Mouse (Mus musculus) liver, embryonic 14 days (tissue): Measurements from ENCODE around the gene Zmynd10. TPM values are rescaled to one million over a fixed set of nuclear protein-coding genes. Genes with fewer than 3 reads are reported as not detected.

Experiments used
- polyA plus RNA-seq: library from polyadenylated mRNA; depleted of rRNA; stranded (reverse); fragments of >200 nt; gene quantifications from 2 replicates; pipeline ENCODE4 v1.2.3, GENCODE M21; 2012; rRNA removed

The Zmynd10 gene
- 0.14 and 0.29 TPM in 2 replicates for polyA plus RNA-seq

GRCm38 (mm10) chr9:107547026-107547425 lies at the start of gene Zmynd10:
Gene Zmynd10 (plus strand): TSS chr9:107547298.

GRCm38 (mm10) chr9:107533791-107534407 lies 13.2 kb upstream of the Zmynd10 start, which contains the start of gene Tmem115:
Gene Tmem115 (plus strand): TSS chr9:107533945.

GRCm38 (mm10) chr9:107541474-107542351 lies 5.4 kb upstream of the Zmynd10 start, which contains the start of the genes Cyb561d2 and Nprl2:
Gene Cyb561d2 (minus strand): TSS chr9:107542193.
Gene Nprl2 (plus strand): TSS chr9:107542226.

GRCm38 (mm10) chr9:107551117-107551889 lies 4.2 kb downstream of the Zmynd10 start, which contains the start of gene Rassf1:
Gene Rassf1 (plus strand): TSS chr9:107551555.

GRCm38 (mm10) chr9:107563029-107563581 lies 16.0 kb downstream of the Zmynd10 start, which contains the start of gene Tusc2:
Gene Tusc2 (plus strand): TSS chr9:107563255.

GRCm38 (mm10) chr9:107567702-107568319 lies 20.7 kb downstream of the Zmynd10 start, which contains the start of gene Hyal2:
Gene Hyal2 (plus strand): TSS chr9:107567945.

GRCm38 (mm10) chr9:107576357-107577107 lies 29.4 kb downstream of the Zmynd10 start, which contains the start of gene Hyal1:
Gene Hyal1 (plus strand): TSS chr9:107576927.

GRCm38 (mm10) chr9:107578587-107578986 lies 31.5 kb downstream of the Zmynd10 start, which contains the start of gene Naa80:
Gene Naa80 (plus strand): TSS chr9:107578887.

GRCm38 (mm10) chr9:107580501-107581317 lies 33.6 kb downstream of the Zmynd10 start, which contains the start of gene Hyal3:
Gene Hyal3 (plus strand): TSS chr9:107580818.

GRCm38 (mm10) chr9:107586974-107587832 lies 40.1 kb downstream of the Zmynd10 start, which contains the start of gene Ifrd2:
Gene Ifrd2 (plus strand): TSS chr9:107587642.

Other genes with a start within 250 kb of the Zmynd10 start
- gene Hemk1, start 208.9 kb upstream of the Zmynd10 start, polyA plus RNA-seq: 2.7 and 3.2 TPM in 2 replicates
- 0.07 and 0.10 TPM in 2 replicates for gene 6430571L13Rik, start 206.7 kb upstream of the Zmynd10 start, polyA plus RNA-seq
- 0.02 and 0.03 TPM in 2 replicates for gene Cacna2d2, start 147.7 kb upstream of the Zmynd10 start, polyA plus RNA-seq
- gene Tmem115, start 13.4 kb upstream of the Zmynd10 start, polyA plus RNA-seq: 6.5 and 7.8 TPM in 2 replicates
- 9.6 and 9.8 TPM in 2 replicates for gene Cyb561d2, start 5.1 kb upstream of the Zmynd10 start, polyA plus RNA-seq
- gene Nprl2, start 5.1 kb upstream of the Zmynd10 start, polyA plus RNA-seq: 9.9 and 10.8 TPM in 2 replicates
- 14.2 and 15.7 TPM in 2 replicates for gene Rassf1, start 4.3 kb downstream of the Zmynd10 start, polyA plus RNA-seq
- gene Tusc2, start 16.0 kb downstream of the Zmynd10 start, polyA plus RNA-seq: 19.4 and 22.3 TPM in 2 replicates
- gene Hyal2, start 20.6 kb downstream of the Zmynd10 start, polyA plus RNA-seq: 19.0 and 20.3 TPM in 2 replicates
- 1.1 and 1.3 TPM in 2 replicates for gene Hyal1, start 29.6 kb downstream of the Zmynd10 start, polyA plus RNA-seq
- 9.6 and 12.1 TPM in 2 replicates for gene Naa80, start 31.6 kb downstream of the Zmynd10 start, polyA plus RNA-seq
- gene Hyal3, start 33.5 kb downstream of the Zmynd10 start, polyA plus RNA-seq: 0.44 and 0.53 TPM in 2 replicates
- 117 and 130 TPM in 2 replicates for gene Ifrd2, start 40.3 kb downstream of the Zmynd10 start, polyA plus RNA-seq
- gene Sema3b, start 61.9 kb downstream of the Zmynd10 start, polyA plus RNA-seq: 0.17 and 0.54 TPM in 2 replicates
- gene Gnai2, start 88.1 kb downstream of the Zmynd10 start, polyA plus RNA-seq: 115 and 121 TPM in 2 replicates
- gene Slc38a3, start 122.2 kb downstream of the Zmynd10 start, polyA plus RNA-seq: 16.5 and 19.2 TPM in 2 replicates
- 0.02 TPM in 1 of 2 replicates, not detected in the other for gene Gnat1, start 132.4 kb downstream of the Zmynd10 start, polyA plus RNA-seq
- 2.7 and 2.8 TPM in 2 replicates for gene Sema3f, start 163.2 kb downstream of the Zmynd10 start, polyA plus RNA-seq
- gene Rbm5, start 223.7 kb downstream of the Zmynd10 start, polyA plus RNA-seq: 38.0 and 39.9 TPM in 2 replicates